Mouse (Mus musculus) cortical plate, adult 2 months (tissue): ENCODE results near the gene Pvalb. TPM values are rescaled to one million over a fixed set of nuclear protein-coding genes. Genes with fewer than 3 reads are reported as not detected.

ENCODE experiments used
- H3K27ac ChIP-seq: fragments of 200-500 bp; 2 replicates; pipeline ENCODE4 v1.5.1; 2012; ENCODE audit warnings: low read length, control low read depth, inconsistent platforms; ENCODE audit not compliant: insufficient read depth
- H3K4me1 ChIP-seq: fragments of 200-500 bp; 2 replicates; pipeline ENCODE4 v1.6.1; 2011; ENCODE audit warnings: low read length; ENCODE audit not compliant: control insufficient read depth, insufficient read depth
- H3K4me3 ChIP-seq: fragments of 200-500 bp; 2 replicates; pipeline ENCODE4 v1.5.1; 2011; ENCODE audit warnings: mild to moderate bottlenecking, low read length, control low read depth; ENCODE audit not compliant: insufficient read depth
- CTCF ChIP-seq: fragments of 200-500 bp; IDR thresholded peaks from 2 replicates; pipeline ENCODE4 v1.5.1; 2011; ENCODE audit warnings: mild to moderate bottlenecking, control low read depth, low read length; ENCODE audit not compliant: insufficient read depth; ENCODE audit errors: extremely low read depth
- POLR2A ChIP-seq: fragments of 200-500 bp; IDR thresholded peaks from 2 replicates; pipeline ENCODE4 v1.6.1; 2011; ENCODE audit warnings: mild to moderate bottlenecking, low read length, control low read depth; ENCODE audit not compliant: insufficient read depth; ENCODE audit errors: extremely low read depth
- polyA plus RNA-seq: library from polyadenylated mRNA; depleted of rRNA; stranded (reverse); fragments of >200 nt; gene quantifications from 2 replicates; pipeline ENCODE4 v1.2.3, GENCODE M21; 2012; rRNA removed

Pvalb gene
- polyA plus RNA-seq, result 121 and 122 TPM in 2 replicates

DNA sequence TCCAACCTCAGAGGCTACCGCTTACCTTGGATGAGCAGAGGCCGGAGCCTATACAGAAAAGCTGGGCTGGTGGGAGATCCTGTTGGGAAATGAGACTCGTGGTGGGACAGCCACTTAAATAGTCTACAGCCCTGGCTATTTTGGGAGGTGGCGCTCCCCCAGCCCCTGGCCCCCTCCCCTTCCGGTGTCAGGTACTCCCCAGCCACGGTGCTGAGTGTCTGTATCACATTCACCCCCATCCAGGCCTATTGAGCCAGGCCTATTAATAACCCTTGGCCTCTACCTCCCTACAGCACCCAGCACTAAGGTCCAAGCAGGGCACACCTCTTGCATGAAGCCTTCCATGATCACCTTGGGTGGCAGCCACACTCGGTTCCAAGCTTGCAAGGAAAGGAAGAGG is at the start of gene Pvalb:
TSS of gene Pvalb (minus strand) at position 89 of the 400 bp plus-strand sequence.
- Histone ChIP-seq H3K4me3 (no peak within 1 kb of the TSS), H3K27ac (no peak within 1 kb of the TSS), H3K4me1 (0 out of 2 replicates have a peak, but pooled peaks cover 2% of the 10 kb centered on the region)
- TF ChIP-seq POLR2A (no peak), CTCF (no peak)

DNA sequence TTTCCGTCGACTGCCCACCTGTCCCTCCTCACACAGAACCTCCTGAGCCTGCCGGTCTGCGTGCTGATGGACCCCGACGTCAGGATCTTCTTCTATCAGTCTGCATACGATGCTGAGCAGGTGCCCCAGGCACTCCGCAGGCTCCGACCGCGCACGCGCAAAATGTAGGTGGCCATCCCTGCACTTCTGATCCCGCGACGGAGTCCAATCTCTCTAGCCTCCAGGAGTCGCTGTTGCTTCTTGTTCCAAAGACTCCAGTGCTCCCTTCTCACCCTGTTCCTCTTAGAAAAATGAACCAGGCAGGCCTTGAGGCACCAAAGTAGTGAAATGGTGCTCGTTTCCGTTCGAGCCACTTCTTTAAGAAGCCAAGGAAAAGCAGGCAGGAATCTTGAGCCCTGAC is 48.6 kb upstream of the Pvalb start:
- H3K4me3 ChIP-seq, result no peak overlapping the region
- H3K4me1 ChIP-seq, result no peaks in the 10 kb centered on the region
- no peak overlapping the region for H3K27ac ChIP-seq
- TF ChIP-seq CTCF (peak; percentile 39), POLR2A (no peak)

DNA sequence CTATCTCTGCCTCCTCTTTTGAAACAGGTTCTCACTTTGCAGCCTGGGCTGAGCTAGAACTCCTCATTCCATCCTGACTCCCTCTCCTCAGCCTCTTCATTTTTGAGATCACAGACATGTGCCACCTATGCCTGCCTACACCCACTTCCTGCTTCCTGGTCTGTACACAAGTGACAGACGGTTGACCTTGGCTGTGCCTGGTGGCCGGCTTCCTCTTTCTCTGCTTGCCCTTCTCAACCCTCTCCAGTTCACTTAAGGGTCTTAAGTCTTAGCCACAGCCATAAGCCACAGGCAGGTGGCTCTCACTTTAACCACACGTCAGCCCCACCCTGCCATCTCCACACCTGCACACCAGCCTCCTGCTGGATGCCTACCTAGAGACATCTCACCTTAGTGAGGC is 42.2 kb upstream of the Pvalb start:
- Histone ChIP-seq H3K4me1 (0 out of 2 replicates have a peak, but pooled peaks cover 2% of the 10 kb centered on the region), H3K4me3 (no peak overlapping the region), H3K27ac (no peak overlapping the region)
- TF ChIP-seq CTCF (no peak), POLR2A (no peak)

DNA sequence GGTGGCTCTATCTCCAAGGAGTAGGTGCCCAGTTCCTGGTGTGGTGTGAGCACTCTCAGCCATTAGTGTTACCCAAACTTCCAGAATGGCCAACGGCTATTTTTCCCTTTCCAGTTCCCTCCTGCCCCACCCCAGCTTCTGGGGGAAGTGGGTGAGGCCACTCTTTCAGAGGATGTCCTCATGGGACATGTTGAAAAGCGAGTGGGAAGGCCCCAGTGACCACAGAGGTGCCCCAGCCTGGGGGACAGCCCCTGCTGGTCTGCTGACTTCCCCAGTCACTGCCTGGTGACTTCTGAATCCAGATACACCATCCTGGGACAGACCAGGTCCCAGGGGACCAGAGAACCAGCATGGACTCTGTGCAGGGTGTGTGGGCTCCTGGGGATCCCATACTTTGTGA is 41.5 kb upstream of the Pvalb start:
- TF ChIP-seq CTCF, result no peak
- no peak for TF ChIP-seq POLR2A
- H3K4me3 ChIP-seq, result no peak overlapping the region
- 0 out of 2 replicates have a peak, but pooled peaks cover 2% of the 10 kb centered on the region for H3K4me1 ChIP-seq
- no peak overlapping the region for H3K27ac ChIP-seq

DNA sequence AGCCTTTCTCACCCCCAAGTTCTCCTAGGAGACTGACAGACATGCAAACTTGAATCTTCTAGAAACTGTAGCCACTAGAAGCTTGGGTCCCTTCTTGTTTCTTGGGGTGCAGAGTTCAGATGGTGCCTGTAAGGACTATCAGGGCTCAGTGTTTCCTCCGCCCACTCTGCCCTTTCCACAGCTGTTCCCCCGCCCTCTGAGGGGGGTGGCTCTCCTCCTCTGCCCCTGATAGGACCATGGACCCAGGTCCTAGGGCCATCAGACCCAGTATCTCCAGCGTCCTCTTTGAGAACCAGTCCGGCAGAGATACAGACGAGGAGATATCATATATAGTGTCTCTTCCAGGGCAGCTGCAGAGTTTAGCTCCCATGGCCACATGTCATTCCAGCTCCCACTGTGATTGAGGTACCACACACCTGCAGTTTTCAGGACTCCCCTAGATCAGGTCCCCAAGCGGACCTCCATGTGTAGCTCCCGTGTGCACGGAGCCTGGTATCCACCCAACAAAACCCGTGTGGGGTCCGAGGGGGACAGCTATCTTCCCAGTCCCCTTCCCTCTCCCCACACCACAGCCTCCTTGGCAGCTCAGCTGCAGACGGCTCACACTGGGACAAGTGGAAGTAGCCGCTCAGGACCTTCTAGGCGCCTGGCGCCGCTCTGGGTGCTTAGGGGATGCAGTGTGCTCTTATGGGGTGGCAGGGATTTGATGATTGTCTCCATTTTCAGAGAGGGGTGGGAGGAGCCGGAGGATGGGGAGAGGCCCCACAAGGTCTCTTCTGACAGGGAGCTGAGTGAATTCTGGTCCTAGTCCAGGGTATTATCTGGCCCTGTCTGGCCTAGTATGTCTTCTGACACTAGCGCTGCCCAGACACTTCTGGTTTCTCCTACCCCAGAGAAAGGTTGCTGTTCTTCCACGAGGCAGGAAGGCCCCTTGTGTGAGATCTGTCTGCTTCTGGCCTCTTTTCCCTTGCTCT is 40.2 kb upstream of the Pvalb start:
- Histone ChIP-seq H3K4me3 (no peak overlapping the region), H3K27ac (no peak overlapping the region), H3K4me1 (0 out of 2 replicates have a peak, but pooled peaks cover 2% of the 10 kb centered on the region)
- TF ChIP-seq POLR2A (no peak), CTCF (no peak)

DNA sequence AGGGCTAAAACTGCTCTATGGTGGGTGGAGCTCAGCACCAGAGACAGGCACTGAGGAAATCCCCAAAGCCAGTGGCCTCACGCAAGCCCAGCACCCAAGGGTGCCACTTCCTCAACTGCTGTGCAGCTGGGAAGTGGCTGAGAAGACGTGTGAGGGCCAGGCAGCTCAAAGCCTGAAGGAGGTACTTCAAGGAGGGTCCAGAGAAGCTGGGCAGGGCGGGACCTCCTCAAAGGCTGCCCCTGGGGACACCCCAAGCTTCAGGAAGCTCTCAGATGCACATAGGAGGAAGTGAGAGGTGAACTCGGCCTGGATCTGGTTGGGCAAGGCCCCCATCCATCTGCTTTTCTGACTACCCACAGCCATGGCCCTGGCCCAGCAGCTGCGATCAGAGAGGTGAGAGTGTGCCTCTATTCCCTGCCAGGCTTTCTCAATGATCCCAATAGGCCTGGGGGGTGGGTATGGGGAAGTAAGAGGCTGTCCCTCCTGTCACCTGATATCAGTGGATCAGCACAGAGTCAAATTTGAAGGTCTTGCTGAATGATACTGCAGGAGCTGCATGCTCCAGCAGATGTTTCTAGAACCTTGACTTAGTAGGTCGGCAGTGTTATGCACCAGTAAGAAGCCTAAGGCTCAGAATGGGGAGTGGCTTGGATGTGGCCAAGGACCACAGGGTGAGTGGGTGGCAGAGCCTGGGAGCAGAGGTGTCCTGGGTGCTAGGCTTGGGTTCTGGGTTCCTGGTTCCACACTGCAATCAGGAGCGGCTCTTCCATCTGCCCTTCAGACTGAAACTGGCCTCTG is 38.7 kb upstream of the Pvalb start, which contains the start of gene Ncf4:
TSS of gene Ncf4 (plus strand) at position 107 of the 798 bp plus-strand sequence.
- 0 out of 2 replicates have a peak, but pooled peaks cover 2% of the 10 kb centered on the region for H3K4me1 ChIP-seq
- no peak within 1 kb of the TSS for H3K4me3 ChIP-seq
- no peak within 1 kb of the TSS for H3K27ac ChIP-seq
- TF ChIP-seq POLR2A, result no peak
- TF ChIP-seq CTCF, result no peak

DNA sequence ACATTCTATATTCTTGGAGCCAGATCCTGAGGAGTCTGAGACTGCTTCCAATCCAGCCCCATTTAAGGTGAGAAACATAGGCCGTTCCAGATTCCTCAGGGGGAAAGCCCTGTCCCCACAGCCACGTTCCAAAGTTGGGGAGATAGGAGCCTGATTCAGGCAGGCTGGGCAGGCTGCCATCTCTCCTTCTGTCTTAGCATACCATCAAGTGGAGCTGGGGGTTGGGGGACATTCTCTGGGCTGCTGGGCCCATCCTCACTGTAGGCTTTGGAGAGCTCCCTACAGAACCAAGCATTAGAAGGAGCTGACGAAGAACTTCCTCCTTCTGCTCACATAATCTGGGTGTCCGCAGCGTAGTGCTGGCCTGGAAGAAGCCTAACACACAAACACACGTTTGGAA is 37.6 kb upstream of the Pvalb start:
- TF ChIP-seq POLR2A, result no peak
- TF ChIP-seq CTCF, result no peak
- Histone ChIP-seq H3K27ac (no peak overlapping the region), H3K4me3 (no peak overlapping the region)

DNA sequence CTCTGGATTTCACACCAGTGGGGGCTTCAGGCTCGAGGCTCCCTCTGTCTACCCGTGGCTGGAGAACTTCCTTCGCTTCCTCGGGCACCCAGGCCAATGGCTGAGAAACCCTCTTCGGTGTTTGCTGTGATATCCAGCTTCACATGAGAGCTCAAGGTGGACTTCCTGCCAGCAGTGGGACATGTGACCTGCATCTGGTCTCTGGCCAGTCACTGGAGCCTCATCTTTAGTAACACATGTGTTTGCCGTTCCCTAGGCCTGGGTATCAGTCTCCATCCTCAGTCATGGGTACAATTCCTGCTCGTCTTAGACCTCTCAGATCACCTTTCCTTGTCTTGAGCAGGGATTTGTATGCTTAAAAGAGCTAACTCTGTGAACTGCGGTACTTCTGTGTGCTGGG is 36.9 kb upstream of the Pvalb start:
- Histone ChIP-seq H3K4me1 (0 out of 2 replicates have a peak, but pooled peaks cover 2% of the 10 kb centered on the region), H3K27ac (no peak overlapping the region), H3K4me3 (no peak overlapping the region)
- TF ChIP-seq POLR2A (no peak), CTCF (no peak)

More for the DNA sequence above, 37.6 kb upstream of the Pvalb start:
- H3K4me1 ChIP-seq, result 0 out of 2 replicates have a peak, but pooled peaks cover 2% of the 10 kb centered on the region

DNA sequence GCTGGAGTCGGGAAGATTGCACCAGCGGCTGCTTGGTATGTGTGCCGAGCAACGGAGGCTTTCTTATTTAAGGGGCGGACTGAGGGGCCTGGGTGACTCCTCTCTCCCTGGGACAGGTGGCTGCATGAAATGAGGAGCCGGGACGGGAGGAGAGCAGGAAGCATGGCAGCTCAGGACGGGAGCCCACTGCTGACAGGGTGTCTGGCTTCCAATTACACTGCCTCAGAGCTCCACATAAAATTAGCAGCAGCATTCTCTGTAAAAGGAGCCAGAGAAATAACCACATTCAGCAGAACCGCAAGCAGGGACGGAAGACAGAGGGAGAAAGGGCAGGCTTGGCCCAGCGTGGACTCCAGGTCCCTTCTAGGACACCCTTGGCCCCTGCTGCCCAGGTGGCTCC is 35.1 kb upstream of the Pvalb start:
- Histone ChIP-seq H3K27ac (no peak overlapping the region), H3K4me3 (no peak overlapping the region), H3K4me1 (0 out of 2 replicates have a peak, but pooled peaks cover 2% of the 10 kb centered on the region)
- TF ChIP-seq POLR2A (no peak), CTCF (no peak)
